Mouse (Mus musculus): ENCODE measurements around the gene Rasl11b. TPM values are rescaled to one million over a fixed set of nuclear protein-coding genes. Genes with fewer than 3 reads are reported as not detected.

Rasl11b gene
- total RNA-seq, 2 experiments from 2014 or later = 35.8 to 50.2 TPM

DNA sequence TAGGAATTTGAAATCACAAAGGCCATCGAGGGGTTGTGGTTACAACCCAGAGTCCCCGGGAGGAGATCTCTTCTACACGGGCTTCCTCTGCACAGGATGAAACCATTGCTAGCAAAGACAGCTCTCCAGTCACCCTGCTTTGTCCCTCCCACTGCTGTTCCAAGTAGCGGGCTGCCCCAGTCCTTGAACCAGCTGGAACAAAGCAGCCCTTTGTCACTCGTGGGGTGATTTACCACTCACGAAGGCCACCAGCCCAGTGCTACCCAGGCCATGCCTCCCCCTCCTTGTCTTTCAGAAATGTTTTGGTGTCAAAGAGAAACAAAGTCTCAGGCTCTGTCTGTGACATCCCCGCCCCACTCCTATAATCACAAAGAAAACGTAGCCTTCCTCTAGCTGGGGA lies 10.4 kb downstream of the Rasl11b start:
- no peak for DNase-seq (ENCODE audit: low spot score)
- intact Hi-C loops (cut with DNase I) = no loop called here

DNA sequence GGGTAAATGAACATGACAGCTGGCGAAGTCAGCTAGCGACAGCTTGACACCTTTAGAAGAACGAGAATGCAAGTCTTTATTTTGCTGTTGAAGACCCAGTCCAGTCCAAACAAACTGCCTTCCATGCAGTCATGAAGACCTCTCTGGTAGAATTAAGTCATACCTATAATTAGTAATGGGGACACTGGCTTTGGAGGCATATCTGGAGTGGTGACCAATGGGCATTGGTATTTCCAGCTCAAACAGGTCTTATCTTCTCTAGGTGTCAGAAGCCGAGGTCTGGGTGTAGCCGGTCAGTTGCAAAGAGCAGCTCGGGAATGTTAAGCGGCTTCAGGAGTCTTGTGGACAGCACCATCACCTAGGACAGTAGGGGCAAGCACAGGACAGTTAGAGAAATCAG lies 11.0 kb downstream of the Rasl11b start:
- intact Hi-C loops (cut with DNase I) = no loop called here
- DNase-seq (ENCODE audit: low spot score) = no peak

DNA sequence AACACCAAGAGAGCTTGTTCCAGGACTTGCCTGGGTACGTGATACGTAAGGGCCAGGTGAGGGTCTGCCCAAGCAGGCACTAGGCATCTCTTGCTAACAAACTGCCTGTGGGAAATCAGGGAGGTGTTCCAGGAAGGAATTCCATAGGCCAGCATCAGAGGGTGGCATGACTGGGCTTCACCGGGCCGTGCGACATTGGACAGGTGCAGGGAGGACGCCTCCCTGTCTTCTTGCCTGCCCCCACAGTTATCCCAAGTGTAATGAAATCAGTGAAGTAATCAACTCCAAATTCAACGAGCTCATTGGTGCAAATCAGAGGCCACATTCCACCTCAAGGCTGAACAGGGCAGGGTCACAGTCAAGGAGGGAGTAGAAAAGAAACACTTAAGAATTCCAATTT lies 11.6 kb downstream of the Rasl11b start:
- intact Hi-C loops (cut with DNase I) = no loop called here
- DNase-seq (ENCODE audit: low spot score) = no peak

DNA sequence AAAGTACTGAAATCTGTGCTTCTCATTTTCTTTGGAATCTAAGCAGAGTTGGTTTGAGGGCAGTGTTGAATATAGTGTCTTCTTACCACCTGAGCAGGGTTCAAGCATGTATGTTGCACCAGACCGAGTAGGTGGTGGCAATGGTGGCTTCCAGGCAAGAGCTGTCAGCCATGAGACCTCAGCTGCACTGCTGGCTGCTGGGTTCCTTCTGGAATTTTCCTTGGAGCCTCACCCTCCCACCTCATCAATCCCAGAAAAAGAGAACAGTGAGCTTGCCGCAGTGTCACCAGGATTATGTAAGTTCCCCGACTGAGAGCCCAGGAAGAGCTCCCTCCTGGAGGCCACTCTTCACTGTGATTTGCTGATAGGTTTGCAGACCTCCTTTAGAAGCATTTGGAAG lies 12.1 kb downstream of the Rasl11b start:
- DNase-seq (ENCODE audit: low spot score) = no peak
- intact Hi-C loops (cut with DNase I) = no loop called here

DNA sequence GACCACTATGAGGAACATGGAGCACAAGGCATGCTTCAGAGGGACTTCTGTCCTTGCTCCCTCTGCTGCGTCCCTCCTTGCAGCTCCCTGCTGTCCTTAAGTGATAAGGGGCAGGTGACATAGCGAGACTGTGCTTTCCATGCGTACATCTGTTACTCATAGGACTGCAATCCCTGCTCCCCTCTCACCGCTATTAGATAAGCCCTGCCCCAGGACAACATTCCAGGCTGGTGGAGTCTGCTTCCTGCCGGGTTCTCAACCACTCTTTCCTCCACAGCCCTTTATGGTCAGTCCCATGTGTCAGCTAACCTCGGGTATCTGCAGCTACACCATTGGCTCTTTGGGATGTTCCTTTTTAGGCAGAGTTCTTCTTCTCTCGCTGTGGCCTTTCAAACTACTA lies 13.4 kb downstream of the Rasl11b start:
- no peak for DNase-seq (ENCODE audit: low spot score)
- intact Hi-C loops (cut with DNase I) = no loop called here

DNA sequence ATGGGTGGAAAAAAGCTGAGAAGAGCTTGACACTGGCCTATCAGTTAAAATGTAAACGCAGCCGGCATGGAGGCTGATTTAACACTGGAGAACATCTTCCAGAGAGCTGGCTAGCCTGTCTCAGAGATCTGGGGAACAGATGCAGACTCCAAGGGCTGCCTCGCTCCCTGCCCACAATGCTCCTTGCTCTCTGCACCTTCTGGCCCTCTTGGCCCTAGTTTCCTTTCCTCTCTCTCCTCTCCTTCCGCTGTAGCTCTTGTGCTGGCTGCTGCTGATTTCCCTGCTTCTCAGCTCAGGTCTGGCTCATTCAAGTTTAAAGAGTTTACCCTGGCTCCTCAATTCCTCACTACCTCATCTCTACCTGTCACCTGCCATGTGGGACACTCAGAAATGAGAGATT lies 14.6 kb downstream of the Rasl11b start:
- intact Hi-C loops (cut with DNase I) = no loop called here
- DNase-seq (ENCODE audit: low spot score) = no peak

DNA sequence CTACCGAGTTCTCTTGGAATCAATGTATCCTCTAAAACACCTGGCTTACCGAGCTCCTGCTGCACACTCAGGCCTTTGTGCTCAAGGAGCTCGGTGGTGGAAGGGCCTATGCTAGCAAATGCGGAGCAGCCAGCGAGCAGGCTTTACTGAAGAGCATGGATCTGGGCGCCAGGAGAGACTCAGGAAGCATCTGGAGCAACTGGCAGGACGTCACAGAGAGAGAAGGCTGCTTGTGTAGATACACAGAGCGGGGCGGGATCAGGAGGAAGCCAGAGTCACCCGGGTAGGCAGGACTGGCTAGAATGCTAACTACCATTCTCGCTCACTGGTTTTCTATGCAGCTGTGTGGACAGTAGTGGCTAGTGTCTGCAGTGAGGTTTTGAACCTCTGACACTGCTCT lies 16.3 kb downstream of the Rasl11b start:
- no peak for DNase-seq (ENCODE audit: low spot score)

DNA sequence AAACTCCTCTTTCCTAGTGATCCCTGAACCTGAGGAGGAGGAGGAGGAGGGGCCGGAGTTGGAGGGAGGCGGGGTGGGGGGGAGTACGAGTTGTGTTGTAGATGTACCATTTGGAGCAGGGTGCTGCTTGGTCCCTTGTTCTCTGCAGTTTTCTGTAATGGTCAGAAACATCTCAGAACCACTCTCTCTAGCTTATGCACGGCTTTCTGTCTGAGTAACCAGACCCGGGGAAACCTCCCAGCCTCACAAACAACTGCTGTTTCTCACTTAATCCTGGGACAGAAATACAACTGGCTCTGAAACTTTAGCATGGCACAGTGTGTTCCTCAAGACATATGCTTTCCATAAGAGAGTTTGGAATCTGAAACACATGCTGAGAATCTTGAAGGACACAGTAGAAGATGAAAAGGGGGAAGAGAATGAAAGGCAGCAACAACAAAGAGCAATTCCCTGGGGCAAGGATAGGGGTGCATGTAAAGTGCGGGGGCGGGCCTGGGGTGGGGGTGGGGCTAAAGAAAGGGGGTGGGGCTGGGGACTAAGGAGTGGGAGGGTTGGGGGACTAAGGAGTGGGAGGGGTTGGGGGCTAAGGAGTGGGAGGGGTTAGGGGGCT lies 19.5 kb downstream of the Rasl11b start:
- no peak for DNase-seq (ENCODE audit: low spot score)
- intact Hi-C loops (cut with DNase I) = no loop called here

More for the DNA sequence above, 16.3 kb downstream of the Rasl11b start:
- intact Hi-C loops (cut with DNase I) = no loop called here

DNA sequence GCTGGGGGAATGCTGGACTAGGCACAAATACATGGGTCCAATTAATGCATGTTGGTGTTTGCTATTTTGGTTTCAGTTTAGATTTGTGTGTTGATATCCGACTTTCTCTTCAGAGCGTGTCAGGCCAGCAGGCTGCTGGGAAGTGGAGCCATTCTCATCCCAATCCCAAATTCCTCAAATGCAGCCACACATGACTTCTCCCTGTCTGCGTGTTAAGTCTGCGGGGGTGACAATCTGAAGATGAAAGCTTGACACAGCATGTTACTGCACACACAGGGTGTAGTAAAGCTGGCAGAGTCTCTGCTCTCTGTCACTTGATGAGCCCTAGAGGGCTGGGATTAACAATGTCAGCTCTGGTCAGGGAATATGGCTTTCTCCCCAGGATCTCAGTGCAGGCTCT lies 20.0 kb downstream of the Rasl11b start:
- intact Hi-C loops (cut with DNase I) = no loop called here
- no peak for DNase-seq (ENCODE audit: low spot score)

DNA sequence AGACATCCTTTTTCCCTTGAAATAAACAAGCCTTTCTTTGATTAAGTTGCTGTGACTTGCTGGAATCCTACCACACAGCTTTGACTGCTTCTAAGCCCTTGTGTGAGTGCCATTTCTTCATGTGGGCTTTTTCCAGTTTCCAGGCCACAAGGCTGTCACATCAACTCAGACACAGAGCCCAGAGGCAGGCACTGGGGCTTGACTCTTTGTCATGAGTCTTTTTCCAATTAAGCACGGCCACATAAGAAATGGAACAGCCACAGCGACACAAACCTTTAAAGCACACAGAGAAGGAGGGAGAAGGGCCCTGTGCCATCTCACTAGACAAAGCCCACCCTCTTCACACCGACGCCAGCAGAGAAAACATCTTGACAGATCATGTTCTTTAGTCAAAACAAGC lies 23.4 kb downstream of the Rasl11b start:
- intact Hi-C loops (cut with DNase I) = no loop called here
- DNase-seq (ENCODE audit: low spot score) = no peak

DNA sequence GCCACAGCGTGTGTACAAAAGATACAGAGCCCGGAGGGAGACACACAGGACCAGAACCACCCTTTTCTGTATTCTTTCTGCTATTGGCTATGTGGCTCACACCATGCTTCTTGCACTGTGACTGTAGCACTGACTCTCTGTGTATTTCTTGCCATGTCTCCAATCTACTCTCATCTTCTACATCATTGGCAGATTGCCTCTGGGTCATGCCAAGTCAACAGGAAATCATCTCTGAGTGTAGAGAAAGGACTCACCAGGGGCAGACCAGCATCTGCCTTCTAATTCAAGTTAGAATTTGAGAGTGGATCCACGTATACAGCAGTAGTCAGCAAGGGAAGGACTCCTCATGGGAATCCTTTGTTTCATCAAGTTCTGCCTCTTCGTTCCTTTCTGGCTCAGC lies 27.5 kb downstream of the Rasl11b start:
- intact Hi-C loops (cut with DNase I) = no loop called here
- DNase-seq (ENCODE audit: low spot score) = no peak

DNA sequence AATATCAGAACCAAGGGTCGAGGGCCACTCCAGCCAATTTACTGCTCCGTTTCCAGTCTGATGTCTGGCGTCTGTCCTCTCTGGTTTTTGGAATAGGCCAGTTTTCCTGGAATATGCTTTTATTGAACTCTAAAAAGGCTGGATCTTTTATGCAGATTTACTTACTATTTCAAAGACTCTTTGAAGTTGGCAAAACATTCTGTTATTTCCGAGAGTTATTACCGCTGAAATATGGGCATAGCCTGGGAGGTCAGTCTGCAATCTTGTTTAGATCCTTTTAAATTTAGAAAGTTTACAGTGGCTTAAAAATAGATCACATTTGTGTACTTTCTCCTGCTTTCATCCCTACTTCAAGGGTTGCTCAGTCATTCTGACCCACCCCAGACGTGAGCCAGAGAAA lies 29.4 kb downstream of the Rasl11b start:
- intact Hi-C loops (cut with DNase I) = no loop called here
- DNase-seq (ENCODE audit: low spot score) = no peak

DNA sequence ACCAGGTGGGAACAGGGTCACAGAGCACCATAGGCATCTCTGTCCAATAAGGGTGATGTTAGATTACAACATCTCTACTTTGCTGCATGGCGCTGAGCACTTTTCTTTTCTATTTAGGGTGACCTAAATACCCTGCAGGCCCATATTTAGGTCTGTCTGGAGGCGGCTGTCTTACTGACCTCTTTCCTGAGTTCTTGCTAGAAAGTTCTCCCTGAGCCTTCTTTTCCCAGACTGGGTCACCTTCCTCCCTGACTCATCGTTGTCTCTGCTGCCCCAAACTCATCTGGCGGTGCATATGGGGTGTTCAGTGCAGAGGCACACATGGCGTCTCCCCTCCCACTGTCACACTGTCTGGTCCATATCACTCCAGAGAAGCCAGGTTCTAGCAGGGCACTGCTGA lies 31.1 kb downstream of the Rasl11b start:
- DNase-seq (ENCODE audit: low spot score) = no peak
- intact Hi-C loops (cut with DNase I) = no loop called here

DNA sequence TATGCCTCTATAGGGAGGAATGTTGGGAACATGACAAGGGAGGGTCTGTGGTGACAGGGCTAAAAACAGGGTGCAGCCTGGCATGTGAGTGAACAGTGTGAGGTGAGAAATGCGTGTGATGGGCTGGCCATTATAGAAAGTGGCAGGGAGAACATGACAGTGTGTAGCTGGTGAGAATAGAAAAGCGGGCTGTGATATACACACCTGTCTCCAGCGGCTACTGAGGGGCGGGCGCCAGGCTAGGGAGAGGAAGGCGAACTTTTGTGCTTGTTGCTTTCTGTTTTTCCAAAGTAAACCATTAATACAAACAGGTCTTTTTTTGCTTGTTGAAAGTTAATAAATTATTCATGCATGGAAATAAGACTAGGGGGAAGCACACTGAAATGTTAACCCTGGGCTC lies 32.3 kb downstream of the Rasl11b start:
- intact Hi-C loops (cut with DNase I) = no loop called here

DNA sequence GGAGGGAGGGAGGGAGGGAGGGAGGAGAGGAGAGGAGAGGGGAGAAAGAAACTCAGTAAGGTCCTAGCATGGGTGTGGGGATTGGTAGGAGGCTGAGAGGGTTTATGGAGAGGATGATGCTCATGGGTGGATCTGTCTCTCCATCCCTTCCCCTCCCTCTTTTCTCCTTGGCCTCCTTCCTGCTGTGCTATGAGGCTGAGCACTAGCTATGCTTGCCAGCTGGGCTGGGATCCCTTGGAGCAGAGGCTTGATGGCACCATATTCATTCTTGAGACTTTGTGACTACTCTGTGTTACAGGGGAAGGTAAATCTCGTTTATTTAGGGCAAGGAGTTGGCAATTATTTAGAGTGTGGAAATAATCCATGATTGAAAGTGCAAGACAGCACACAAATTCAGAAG lies 33.9 kb downstream of the Rasl11b start:
- intact Hi-C loops (cut with DNase I) = no loop called here
- DNase-seq (ENCODE audit: low spot score) = no peak

More for the DNA sequence above, 32.3 kb downstream of the Rasl11b start:
- DNase-seq (ENCODE audit: low spot score) = no peak

DNA sequence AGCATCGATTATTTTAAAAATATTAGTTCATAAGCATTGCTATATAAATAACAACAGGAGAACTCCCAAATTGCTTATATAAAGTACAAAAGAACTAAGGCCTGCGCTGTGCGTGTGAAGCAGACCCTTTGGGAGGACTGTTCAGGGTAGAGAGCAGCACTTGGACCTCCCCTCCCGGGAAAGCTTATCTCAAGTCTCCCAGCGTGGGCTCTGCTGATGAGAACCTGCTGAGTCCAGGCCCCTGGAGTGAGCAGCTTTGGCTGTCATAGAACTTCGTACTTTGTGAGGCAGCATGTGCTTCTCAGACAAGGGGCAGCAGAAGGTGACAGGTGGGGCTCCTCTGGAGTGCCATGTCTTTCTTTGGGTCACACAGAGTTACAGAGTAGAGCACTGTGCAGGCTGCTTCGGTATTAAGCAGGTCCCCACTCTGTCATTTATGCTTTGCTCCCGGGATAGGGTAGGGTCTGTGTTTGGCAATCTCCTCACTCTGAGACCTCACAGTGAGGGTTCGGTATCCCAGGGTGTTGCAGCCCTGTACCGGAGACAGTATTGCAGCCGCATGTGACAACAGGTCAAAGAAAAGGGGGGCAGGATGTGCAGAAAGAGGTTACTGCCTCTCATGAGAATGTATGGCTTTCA lies 34.8 kb downstream of the Rasl11b start:
- intact Hi-C loops (cut with DNase I) = no loop called here
- DNase-seq (ENCODE audit: low spot score) = no peak

DNA sequence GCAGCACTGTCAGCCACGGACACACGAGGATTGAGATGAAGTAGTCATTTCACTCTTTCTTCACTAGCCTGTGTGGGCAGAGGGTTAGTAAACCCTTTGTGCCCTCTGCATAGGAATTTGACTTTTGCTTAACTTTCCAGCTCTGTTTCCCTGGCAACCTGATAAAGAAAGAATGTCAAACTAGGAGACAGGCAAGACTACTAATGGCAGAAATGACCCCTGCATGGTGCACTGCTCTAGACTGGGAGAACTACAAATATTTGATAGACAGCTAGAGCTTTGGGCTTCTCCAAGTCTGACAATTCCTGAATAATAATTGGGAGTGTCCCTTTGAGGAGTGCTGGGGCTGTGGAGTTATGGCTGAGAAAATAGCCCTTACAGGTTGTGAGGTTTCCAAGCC lies 35.4 kb downstream of the Rasl11b start:
- intact Hi-C loops (cut with DNase I) = no loop called here
- DNase-seq (ENCODE audit: low spot score) = no peak

DNA sequence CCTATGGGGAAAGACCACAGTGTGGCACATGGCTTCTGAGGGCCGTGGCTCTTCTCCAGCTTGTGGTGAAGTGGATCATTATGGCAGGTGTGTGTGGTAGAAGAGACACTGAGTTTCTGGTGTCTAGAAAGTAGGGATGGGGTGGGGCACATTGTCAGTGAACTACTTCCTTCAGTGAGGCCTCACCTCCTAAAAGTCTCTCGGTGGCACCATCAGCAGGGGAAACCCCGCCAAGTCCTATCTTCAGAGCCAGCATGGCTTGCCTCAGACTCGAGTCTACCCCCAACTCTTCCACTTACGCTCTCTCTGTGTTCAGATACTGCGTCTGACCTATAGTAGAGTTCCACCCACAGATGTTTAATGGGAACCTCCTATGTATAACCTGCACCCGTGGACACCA lies 38.7 kb downstream of the Rasl11b start:
- no peak for DNase-seq (ENCODE audit: low spot score)
- intact Hi-C loops (cut with DNase I) = no loop called here

DNA sequence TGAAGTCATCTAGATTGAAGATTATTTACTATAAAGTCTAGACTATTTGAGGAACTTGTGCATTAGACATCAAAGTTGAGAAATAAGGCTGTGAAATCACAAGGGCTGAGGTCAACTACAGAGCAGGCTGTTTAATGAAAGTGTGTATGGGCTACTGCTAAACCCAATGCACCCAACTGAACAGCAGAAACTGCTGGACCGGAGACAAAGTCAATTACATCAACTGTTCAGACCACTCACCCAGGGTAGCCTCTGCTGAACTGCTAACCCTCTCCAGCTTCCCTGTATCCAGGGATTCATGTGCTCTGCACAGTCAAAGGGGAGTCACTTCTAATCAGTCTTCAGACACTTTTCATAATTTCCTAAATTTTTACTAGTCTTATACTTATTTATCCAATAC lies 44.3 kb downstream of the Rasl11b start:
- DNase-seq (ENCODE audit: low spot score) = no peak
- intact Hi-C loops (cut with DNase I) = no loop called here

DNA sequence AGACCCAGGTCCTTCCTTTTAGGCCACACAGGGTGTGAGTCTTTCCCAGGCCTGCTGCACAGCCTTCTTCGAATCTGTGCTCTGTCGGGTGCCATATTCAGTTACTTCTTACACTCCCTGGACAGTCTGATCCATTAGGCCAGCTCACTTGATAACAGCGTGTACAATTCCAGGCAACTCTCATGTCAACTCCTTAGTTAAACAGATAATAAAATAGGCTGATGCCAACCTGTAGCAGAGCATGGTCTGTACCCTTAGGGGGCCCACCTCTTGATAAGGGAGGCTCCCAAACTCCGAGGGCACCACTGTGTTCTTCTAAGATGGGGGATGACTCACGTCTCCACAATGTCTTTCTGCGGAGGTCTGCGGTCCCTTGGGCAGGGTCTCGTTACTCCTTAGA lies 45.2 kb downstream of the Rasl11b start:
- intact Hi-C loops (cut with DNase I) = no loop called here
- DNase-seq (ENCODE audit: low spot score) = no peak

DNA sequence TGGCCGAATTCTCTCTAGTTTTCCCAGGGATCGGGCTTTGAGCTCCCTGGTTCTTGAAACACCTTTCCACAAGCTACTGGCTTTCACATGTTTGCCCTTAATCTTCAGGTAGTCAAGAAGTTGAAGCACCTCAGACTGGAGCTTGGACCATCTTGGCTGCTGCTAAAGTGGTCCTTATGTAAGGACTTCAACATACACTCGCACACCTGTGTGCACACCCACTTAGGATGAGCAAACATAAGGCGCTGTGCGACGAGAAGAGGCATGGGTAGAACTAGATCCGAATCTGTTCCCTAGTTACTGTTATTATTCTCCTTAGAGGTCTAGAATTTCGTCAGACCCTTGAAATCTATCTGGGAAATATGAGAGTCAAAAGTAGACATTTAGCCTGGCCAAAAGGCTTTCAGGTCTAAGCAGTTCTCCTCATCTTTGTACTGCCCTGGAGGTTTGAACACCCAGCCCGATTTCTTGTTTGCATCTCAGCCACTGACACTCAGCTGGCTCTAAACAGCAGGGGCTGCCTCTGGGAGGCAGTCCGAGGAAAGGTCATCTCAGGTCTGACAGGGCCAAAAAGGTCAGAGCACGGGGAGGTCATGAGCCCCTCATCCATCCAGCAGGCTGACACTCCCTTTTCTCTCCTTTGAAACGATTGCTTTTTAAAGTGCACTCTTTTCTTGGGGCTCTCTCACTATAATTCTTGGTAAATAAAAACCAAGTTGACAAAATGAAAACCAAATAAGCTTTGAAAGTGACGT lies 46.0 kb downstream of the Rasl11b start:
- DNase-seq (ENCODE audit: low spot score) = no peak
- intact Hi-C loops (cut with DNase I) = no loop called here

DNA sequence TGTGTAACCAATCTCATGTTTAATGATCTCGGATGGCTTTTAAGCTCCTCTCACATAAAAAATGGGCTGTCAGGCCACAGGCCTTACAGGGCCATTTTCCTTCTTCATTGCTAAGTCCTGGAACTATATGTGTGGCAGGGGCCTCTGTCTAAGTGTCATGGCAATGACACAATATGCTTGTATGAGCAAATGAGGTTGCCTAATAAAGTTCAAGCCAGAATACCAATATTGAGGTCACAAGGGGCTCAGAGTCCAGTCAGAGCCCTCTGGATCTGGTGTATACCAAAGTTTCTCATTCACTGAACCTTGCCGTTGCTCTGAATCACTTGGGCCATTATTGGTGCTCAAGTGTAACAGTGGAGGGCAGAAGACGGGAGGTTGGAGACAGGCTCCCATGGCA lies 47.6 kb downstream of the Rasl11b start:
- intact Hi-C loops (cut with DNase I) = no loop called here
- no peak for DNase-seq (ENCODE audit: low spot score)

All from heart, postnatal 25 days (tissue).